Mouse (Mus musculus) heart, embryonic 11.5 days (tissue): ENCODE measurements around the gene Chchd6. TPM values are rescaled to one million over a fixed set of nuclear protein-coding genes. Genes with fewer than 3 reads are reported as not detected.

Source experiments
- ATAC-seq: fragments of 200-750 bp; cut with Nextera tagmentation; replicated peaks from 2 replicates; pipeline ENCODE4 v1.8.0; 2017; ENCODE audit warnings: moderate library complexity; ENCODE audit not compliant: insufficient number of reproducible peaks, low FRiP score, low TSS enrichment
- H3K27ac ChIP-seq: fragments of 300-500 bp; sonication (generic); 2 replicates; pipeline ENCODE4 v1.5.1; 2014; ENCODE audit warnings: mild to moderate bottlenecking, low read depth, low read length
- H3K27me3 ChIP-seq: fragments of 300-500 bp; sonication (generic); 2 replicates; pipeline ENCODE4 v1.6.1; 2014; ENCODE audit warnings: mild to moderate bottlenecking, low read length, mixed read lengths; ENCODE audit not compliant: control insufficient read depth, insufficient read depth
- H3K36me3 ChIP-seq: fragments of 300-500 bp; sonication (generic); 2 replicates; pipeline ENCODE4 v1.6.1; 2014; ENCODE audit warnings: mild to moderate bottlenecking, low read length, moderate library complexity, mixed read lengths; ENCODE audit not compliant: control insufficient read depth, insufficient read depth
- H3K4me1 ChIP-seq: fragments of 300-500 bp; sonication (generic); 2 replicates; pipeline ENCODE4 v1.6.1; 2014; ENCODE audit warnings: low read length; ENCODE audit not compliant: control insufficient read depth, insufficient read depth
- H3K4me2 ChIP-seq: fragments of 300-500 bp; sonication (generic); 2 replicates; pipeline ENCODE4 v1.6.1; 2014; ENCODE audit warnings: mild to moderate bottlenecking, moderate library complexity
- H3K4me3 ChIP-seq: fragments of 300-500 bp; sonication (generic); 2 replicates; pipeline ENCODE4 v1.5.1; 2014; ENCODE audit warnings: low read depth, low read length
- H3K9ac ChIP-seq: fragments of 300-500 bp; sonication (generic); 2 replicates; pipeline ENCODE4 v1.6.1; 2014; ENCODE audit warnings: mild to moderate bottlenecking, low read depth, low read length, moderate library complexity
- H3K9me3 ChIP-seq: fragments of 300-500 bp; sonication (generic); replicated peaks from 2 replicates; pipeline ENCODE4 v1.6.1; 2016; ENCODE audit warnings: low read length; ENCODE audit not compliant: control insufficient read depth
- WGBS: fragments of 180-500 bp; shearing (Covaris S2); extraction: QIAGEN DNeasy Blood & Tissue Kit; methylation state at CpG from one replicate; pipeline ENCODE4 v1.1.7; 2014; ENCODE audit not compliant: insufficient replicate concordance; 5-methylcytosine and 5-hydroxymethylcytosine counted together
- polyA plus RNA-seq: library from polyadenylated mRNA; unstranded; fragments of >200 nt; fragmentation: Nextera tagmentation; extraction: Ambion mirVana; gene quantifications from 2 replicates; pipeline ENCODE4 v1.2.1, GENCODE M21; 2014

The Chchd6 gene
- polyA plus RNA-seq, 1 experiment from 2014 or later: 45.5 TPM

GRCm38 (mm10) chr6:89389771-89390170 lies 205.7 kb downstream of the Chchd6 start:
- H3K4me3 ChIP-seq: no peak overlapping the region
- H3K27ac ChIP-seq: no peak overlapping the region
- peaks cover 13% of the 10 kb centered on the region for H3K4me1 ChIP-seq
- 77% methylated on average over 7 of the region's 7 CpGs for WGBS
- ATAC-seq: no peak
- H3K27me3 ChIP-seq: no peaks in the 10 kb centered on the region
- no peak overlapping the region for H3K9ac ChIP-seq
- no peak overlapping the region for H3K4me2 ChIP-seq
- no peaks in the 10 kb centered on the region for H3K36me3 ChIP-seq
- H3K9me3 ChIP-seq: no peaks in the 10 kb centered on the region

- no peak overlapping the region for H3K4me3 ChIP-seq
- no peak for ATAC-seq
- no peaks in the 10 kb centered on the region for H3K27me3 ChIP-seq
- no peak overlapping the region for H3K9ac ChIP-seq
- no peak overlapping the region for H3K27ac ChIP-seq
- H3K4me1 ChIP-seq: peaks cover 23% of the 10 kb centered on the region
- no peaks in the 10 kb centered on the region for H3K36me3 ChIP-seq
- no peaks in the 10 kb centered on the region for H3K9me3 ChIP-seq
- 33% methylated on average over 1 of the region's 1 CpGs for WGBS
- H3K4me2 ChIP-seq: no peak overlapping the region
Observed at GRCm38 (mm10) chr6:89386956-89387355, 208.5 kb downstream of the Chchd6 start.

GRCm38 (mm10) chr6:89384699-89385098 lies 210.8 kb downstream of the Chchd6 start:
- ATAC-seq: no peak
- no peaks in the 10 kb centered on the region for H3K27me3 ChIP-seq
- no peak overlapping the region for H3K4me2 ChIP-seq
- H3K4me3 ChIP-seq: no peak overlapping the region
- no peak overlapping the region for H3K9ac ChIP-seq
- no peaks in the 10 kb centered on the region for H3K36me3 ChIP-seq
- H3K4me1 ChIP-seq: peaks cover 32% of the 10 kb centered on the region
- WGBS: 54% methylated on average over 2 of the region's 2 CpGs
- H3K27ac ChIP-seq: no peak overlapping the region
- H3K9me3 ChIP-seq: no peaks in the 10 kb centered on the region

- Histone ChIP-seq H3K27ac (no peak overlapping the region), H3K4me2 (no peak overlapping the region), H3K36me3 (no peaks in the 10 kb centered on the region), H3K9ac (no peak overlapping the region), H3K4me3 (no peak overlapping the region), H3K27me3 (no peaks in the 10 kb centered on the region), H3K9me3 (no peaks in the 10 kb centered on the region), H3K4me1 (peaks cover 20% of the 10 kb centered on the region)
- ATAC-seq: no peak
- 60% methylated on average over 5 of the region's 5 CpGs for WGBS
Observed at GRCm38 (mm10) chr6:89381851-89382250, 213.6 kb downstream of the Chchd6 start.

- H3K27ac ChIP-seq: no peak overlapping the region
- H3K9ac ChIP-seq: peak overlapping the region; percentile 10; the same call in 1 of the 2 replicates
- no peaks in the 10 kb centered on the region for H3K36me3 ChIP-seq
- H3K4me3 ChIP-seq: no peak overlapping the region
- H3K9me3 ChIP-seq: no peaks in the 10 kb centered on the region
- H3K4me1 ChIP-seq: peaks cover 19% of the 10 kb centered on the region
- H3K4me2 ChIP-seq: no peak overlapping the region
- WGBS: 53% methylated on average over 3 of the region's 3 CpGs
- no peak for ATAC-seq
- no peaks in the 10 kb centered on the region for H3K27me3 ChIP-seq
Observed at GRCm38 (mm10) chr6:89381172-89381571, 214.3 kb downstream of the Chchd6 start.

- Histone ChIP-seq H3K9ac (no peak overlapping the region; the same call in 1 of the 2 replicates), H3K4me2 (no peak overlapping the region), H3K27me3 (no peaks in the 10 kb centered on the region), H3K36me3 (no peaks in the 10 kb centered on the region), H3K9me3 (no peaks in the 10 kb centered on the region), H3K27ac (no peak overlapping the region), H3K4me1 (peaks cover 19% of the 10 kb centered on the region), H3K4me3 (no peak overlapping the region)
- no peak for ATAC-seq
- 35% methylated on average over 3 of the region's 3 CpGs for WGBS
Observed at GRCm38 (mm10) chr6:89380751-89381150, 214.7 kb downstream of the Chchd6 start.

- Histone ChIP-seq H3K4me3 (no peak overlapping the region), H3K4me1 (peaks cover 9% of the 10 kb centered on the region; the same call in 1 of the 2 replicates), H3K27me3 (no peaks in the 10 kb centered on the region), H3K9ac (no peak overlapping the region), H3K9me3 (no peaks in the 10 kb centered on the region), H3K36me3 (no peaks in the 10 kb centered on the region), H3K4me2 (no peak overlapping the region), H3K27ac (no peak overlapping the region)
- no peak for ATAC-seq
- 79% methylated on average over 2 of the region's 2 CpGs for WGBS
Observed at GRCm38 (mm10) chr6:89378264-89378663, 217.2 kb downstream of the Chchd6 start.

GRCm38 (mm10) chr6:89368812-89369211 lies 226.6 kb downstream of the Chchd6 start:
- no peaks in the 10 kb centered on the region for H3K36me3 ChIP-seq
- no peak for ATAC-seq
- no peak overlapping the region for H3K27ac ChIP-seq
- no peak overlapping the region for H3K9ac ChIP-seq
- no peaks in the 10 kb centered on the region for H3K4me1 ChIP-seq
- H3K9me3 ChIP-seq: no peaks in the 10 kb centered on the region
- no peak overlapping the region for H3K4me3 ChIP-seq
- H3K4me2 ChIP-seq: no peak overlapping the region
- H3K27me3 ChIP-seq: 0 out of 2 replicates have a peak, but pooled peaks cover 2% of the 10 kb centered on the region

GRCm38 (mm10) chr6:89364342-89364741 lies 231.1 kb downstream of the Chchd6 start:
- ATAC-seq: no peak
- 57% methylated on average over 3 of the region's 3 CpGs for WGBS
- H3K4me3 ChIP-seq: no peak overlapping the region

More at GRCm38 (mm10) chr6:89364342-89364741, 231.1 kb downstream of the Chchd6 start:
- H3K4me1 ChIP-seq: peaks cover 21% of the 10 kb centered on the region
- H3K9ac ChIP-seq: no peak overlapping the region
- H3K27ac ChIP-seq: no peak overlapping the region
- H3K4me2 ChIP-seq: no peak overlapping the region
- no peaks in the 10 kb centered on the region for H3K36me3 ChIP-seq
- no peaks in the 10 kb centered on the region for H3K9me3 ChIP-seq
- H3K27me3 ChIP-seq: 0 out of 2 replicates have a peak, but pooled peaks cover 8% of the 10 kb centered on the region
